Mouse (Mus musculus) lung, adult 2 months (tissue): ENCODE results near the gene 4931422A03Rik.

ENCODE experiments used
- CTCF ChIP-seq: fragments of 200-500 bp; IDR thresholded peaks from 2 replicates; pipeline ENCODE4 v1.5.1; 2011; ENCODE audit warnings: mild to moderate bottlenecking, low read length, control low read depth; ENCODE audit not compliant: insufficient read depth
- POLR2A ChIP-seq: fragments of 200-500 bp; IDR thresholded peaks from 2 replicates; pipeline ENCODE4 v1.6.1; 2011; ENCODE audit warnings: low read depth, mild to moderate bottlenecking, control low read depth, low read length, borderline replicate concordance; ENCODE audit errors: extremely low read depth

DNA sequence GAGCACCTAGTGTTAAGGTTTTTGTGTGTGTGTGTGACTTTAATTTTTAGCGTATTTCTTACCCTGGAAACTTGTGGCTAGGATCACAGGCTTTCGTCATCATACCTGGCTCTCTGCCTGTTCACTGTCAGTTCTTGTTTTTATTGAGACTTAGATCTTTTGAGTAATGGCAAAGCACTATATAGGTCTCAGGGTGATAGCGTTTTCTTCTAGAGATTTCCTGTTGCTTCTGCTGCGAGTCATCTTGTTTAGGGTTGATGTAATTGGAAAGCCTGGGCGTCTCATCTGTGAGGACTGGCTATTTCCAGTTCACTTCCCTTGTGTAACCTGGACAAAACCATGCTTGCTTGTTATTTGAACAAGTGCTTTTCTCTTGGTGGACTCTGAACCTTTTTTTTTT is 13.5 kb upstream of the 4931422A03Rik start:
- no peak for TF ChIP-seq CTCF
- TF ChIP-seq POLR2A = no peak
